Mouse (Mus musculus) splenic B cell, adult 2 months (primary cell): Measurements from ENCODE around the gene Galntl5.

ENCODE experiments used
- DNase-seq: peaks from one replicate; pipeline ENCODE4 v3.0.0-alpha.2; 2011; ENCODE audit warnings: low read depth, low spot score
- H3K27me3 ChIP-seq: 2 replicates; pipeline ENCODE4 v1.6.1; 2012; ENCODE audit warnings: mild to moderate bottlenecking, low read length, moderate library complexity, mixed read lengths; ENCODE audit not compliant: control insufficient read depth, poor library complexity, insufficient read depth, severe bottlenecking
- H3K36me3 ChIP-seq: 2 replicates; pipeline ENCODE4 v1.6.1; 2012; ENCODE audit warnings: mild to moderate bottlenecking, low read length, moderate library complexity, mixed read lengths; ENCODE audit not compliant: control insufficient read depth, poor library complexity, insufficient read depth, severe bottlenecking

Galntl5 gene

GRCm38 (mm10) chr5:25245806-25246472, 64.7 kb downstream of the Galntl5 start:
- no peak for DNase-seq
- Histone ChIP-seq H3K27me3 (no peaks in the 10 kb centered on the region), H3K36me3 (peaks cover 8% of the 10 kb centered on the region)

GRCm38 (mm10) chr5:25246473-25246865, 65.2 kb downstream of the Galntl5 start:
- DNase-seq, result no peak
- Histone ChIP-seq H3K27me3 (no peaks in the 10 kb centered on the region), H3K36me3 (peaks cover 8% of the 10 kb centered on the region)

GRCm38 (mm10) chr5:25247036-25247435, 65.8 kb downstream of the Galntl5 start:
- Histone ChIP-seq H3K36me3 (peaks cover 8% of the 10 kb centered on the region), H3K27me3 (no peaks in the 10 kb centered on the region)
- no peak for DNase-seq

GRCm38 (mm10) chr5:25252423-25252822, 71.2 kb downstream of the Galntl5 start:
- no peaks in the 10 kb centered on the region for H3K27me3 ChIP-seq
- peaks cover 21% of the 10 kb centered on the region for H3K36me3 ChIP-seq
- no peak for DNase-seq

- no peaks in the 10 kb centered on the region for H3K27me3 ChIP-seq
- peaks cover 21% of the 10 kb centered on the region for H3K36me3 ChIP-seq
- DNase-seq, result no peak
Measured at GRCm38 (mm10) chr5:25252825-25253544, 71.7 kb downstream of the Galntl5 start.

- Histone ChIP-seq H3K27me3 (no peaks in the 10 kb centered on the region), H3K36me3 (peaks cover 23% of the 10 kb centered on the region)
- DNase-seq, result no peak
Measured at GRCm38 (mm10) chr5:25254491-25254890, 73.2 kb downstream of the Galntl5 start.

- no peak for DNase-seq
- H3K27me3 ChIP-seq, result no peaks in the 10 kb centered on the region
- H3K36me3 ChIP-seq, result peaks cover 21% of the 10 kb centered on the region
Measured at GRCm38 (mm10) chr5:25256686-25257085, 75.4 kb downstream of the Galntl5 start.

GRCm38 (mm10) chr5:25261452-25261851, 80.2 kb downstream of the Galntl5 start:
- no peak for DNase-seq
- no peaks in the 10 kb centered on the region for H3K27me3 ChIP-seq
- peaks cover 18% of the 10 kb centered on the region for H3K36me3 ChIP-seq

- H3K36me3 ChIP-seq, result peaks cover 20% of the 10 kb centered on the region
- no peak for DNase-seq
- no peaks in the 10 kb centered on the region for H3K27me3 ChIP-seq
Measured at GRCm38 (mm10) chr5:25262266-25262665, 81.0 kb downstream of the Galntl5 start.

- Histone ChIP-seq H3K36me3 (peaks cover 18% of the 10 kb centered on the region), H3K27me3 (no peaks in the 10 kb centered on the region)
- no peak for DNase-seq
Measured at GRCm38 (mm10) chr5:25268258-25268888, 87.1 kb downstream of the Galntl5 start.
